Mouse (Mus musculus) right cerebral cortex, postnatal 14 days (tissue): ENCODE results near the gene Cdhr4.
A peak's percentile ranks its signal among the peaks of the same experiment; 100 is the strongest.

Source experiments
- DNase-seq: peaks from one replicate; pipeline ENCODE4 v3.0.0; 2022

Cdhr4 gene

DNA sequence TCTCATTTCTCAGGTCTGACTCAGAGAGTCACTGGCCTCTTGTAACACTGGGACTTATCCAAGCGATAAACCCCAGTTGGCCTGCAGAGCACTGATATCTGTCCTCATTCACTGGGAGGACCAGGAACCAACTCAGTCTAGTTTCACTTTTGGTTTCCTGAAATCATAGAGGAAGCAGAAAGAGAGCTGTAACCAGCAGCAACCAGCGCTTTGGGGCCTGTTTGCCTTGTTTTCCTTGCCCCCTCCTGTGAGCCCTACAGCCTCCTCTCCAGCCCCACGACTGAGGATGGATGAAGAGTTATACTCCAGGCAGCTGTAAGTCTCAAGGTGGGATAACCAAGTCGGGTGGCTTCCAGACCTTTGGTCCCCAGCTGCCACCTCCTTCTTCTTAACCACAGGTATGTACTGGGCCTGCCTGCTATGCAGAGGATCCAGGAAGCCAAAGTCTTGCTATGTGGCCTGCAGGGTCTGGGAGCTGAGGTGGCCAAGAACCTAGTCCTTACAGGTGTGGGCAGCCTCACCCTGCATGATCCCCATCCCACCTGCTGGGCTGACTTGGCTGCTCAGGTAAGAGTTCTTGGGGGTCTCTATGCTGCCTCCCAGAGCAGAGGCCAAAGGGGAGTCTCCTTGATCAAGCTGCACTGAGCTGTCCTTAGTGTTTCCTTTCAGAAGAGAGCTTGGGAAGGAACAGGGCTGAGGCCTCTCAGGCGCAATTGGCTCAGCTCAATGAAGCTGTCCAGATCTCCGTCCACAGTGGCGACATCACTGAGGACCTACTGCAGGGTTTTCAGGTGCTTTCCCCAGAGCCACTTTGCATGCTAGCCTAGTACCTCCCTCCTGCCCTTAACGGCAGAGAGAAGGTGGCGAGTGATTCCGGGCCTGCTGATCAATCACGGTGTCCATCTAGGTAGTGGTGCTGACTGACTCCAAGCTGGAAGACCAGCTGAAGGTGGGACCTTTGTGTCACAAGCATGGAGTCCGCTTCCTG lies 16.6 kb upstream of the Cdhr4 start, which contains the start of gene Uba7:
Gene Uba7, plus strand, starts transcription at position 107 of the 988 bp plus-strand sequence.
- DNase-seq, result no peak

DNA sequence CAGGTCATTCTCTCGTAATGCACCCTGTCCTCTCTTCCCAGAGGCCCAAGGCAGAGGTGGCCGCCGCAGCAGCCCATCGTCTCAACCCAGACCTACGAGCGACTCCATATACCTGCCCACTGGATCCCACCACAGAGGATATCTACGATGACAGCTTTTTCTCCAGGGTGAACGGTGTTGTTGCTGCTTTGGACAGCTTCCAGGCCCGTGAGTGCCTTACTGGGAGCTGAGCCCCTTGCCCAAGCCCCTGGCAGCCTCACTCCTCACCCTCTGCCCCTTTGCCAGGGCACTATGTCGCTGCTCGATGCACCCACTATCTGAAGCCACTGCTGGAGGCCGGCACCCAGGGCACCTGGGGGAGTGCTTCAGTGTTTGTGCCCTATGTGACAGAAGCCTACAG lies 13.5 kb upstream of the Cdhr4 start:
- DNase-seq, result no peak

DNA sequence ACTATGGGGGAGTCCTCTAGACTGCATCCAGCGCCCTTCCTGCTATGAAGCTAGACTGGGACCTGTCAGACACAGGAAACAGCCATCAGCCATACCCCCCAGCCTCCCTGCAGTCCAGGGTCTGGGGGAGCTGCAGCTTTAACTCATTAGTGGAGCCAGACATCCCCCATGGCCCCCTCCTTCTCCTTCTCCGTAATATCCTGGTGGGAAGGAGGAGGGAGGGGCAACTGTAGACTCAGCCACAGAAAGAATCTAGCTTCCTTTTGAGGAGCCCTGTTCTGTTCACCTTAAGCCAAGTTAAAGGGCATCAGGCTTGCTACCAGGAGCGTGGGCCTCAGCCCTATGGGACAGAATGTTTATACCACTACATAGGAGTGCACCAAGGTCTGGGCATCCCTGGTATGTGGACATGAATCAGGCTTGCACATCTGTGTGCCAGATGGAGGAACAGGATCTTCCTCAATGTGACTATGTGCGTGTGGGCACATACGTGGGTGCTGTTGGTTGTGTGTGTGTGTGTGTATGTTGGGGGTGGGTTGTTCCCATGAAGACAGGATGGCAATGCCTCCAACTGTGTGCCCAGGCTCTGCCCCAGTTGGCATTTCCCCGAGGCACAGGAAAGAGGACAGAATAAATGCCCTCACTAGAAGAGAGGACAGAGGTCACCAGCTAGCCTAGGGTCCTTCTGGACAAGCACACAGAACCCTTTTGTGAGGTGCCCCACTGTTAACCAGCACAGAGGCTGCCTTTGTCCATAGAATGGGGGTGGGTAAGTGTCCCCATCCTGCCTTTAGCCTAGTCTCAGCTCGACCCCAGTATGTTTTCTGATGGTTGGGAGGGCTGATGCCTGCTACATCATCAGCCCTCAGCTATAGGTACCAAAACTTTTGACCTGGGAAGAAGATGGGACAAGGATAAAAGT lies 10.4 kb upstream of the Cdhr4 start:
- DNase-seq, result no peak

DNA sequence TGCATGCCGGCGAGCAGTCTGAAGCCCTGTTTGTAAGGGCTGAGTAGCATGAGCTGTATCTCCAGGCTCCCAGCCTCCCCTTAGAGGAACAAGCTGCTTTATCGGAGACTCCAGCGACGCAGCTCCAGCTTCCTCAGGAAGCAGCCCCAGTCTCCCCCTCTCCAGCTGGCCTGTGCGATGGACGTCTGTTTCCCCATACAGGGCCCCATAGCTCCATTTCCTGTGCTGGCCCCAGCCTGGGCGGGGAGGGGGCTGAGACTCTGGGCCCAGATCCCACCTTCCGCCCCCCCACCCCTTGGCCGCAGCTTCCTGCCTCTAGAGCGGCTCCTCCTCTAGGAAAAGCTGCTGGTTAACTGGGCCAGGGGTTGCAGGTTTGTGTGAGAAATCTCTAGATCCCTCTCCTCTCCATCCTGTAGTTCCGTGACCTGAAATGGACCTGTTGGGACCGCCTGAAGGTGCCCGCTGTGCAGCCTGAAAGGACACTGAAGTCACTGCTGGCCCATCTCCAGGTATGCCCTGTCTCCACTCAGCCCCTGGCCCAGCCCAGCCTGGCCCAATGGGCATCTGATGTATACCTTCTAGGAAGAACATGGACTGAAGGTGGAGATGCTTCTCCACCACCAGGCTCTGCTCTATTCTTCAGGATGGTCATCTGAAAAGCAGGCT lies 9.5 kb upstream of the Cdhr4 start, which contains the start of gene Gm20661:
Gene Gm20661, plus strand, starts transcription at position 378 of the 666 bp plus-strand sequence.
- DNase-seq, result peak; percentile 51

DNA sequence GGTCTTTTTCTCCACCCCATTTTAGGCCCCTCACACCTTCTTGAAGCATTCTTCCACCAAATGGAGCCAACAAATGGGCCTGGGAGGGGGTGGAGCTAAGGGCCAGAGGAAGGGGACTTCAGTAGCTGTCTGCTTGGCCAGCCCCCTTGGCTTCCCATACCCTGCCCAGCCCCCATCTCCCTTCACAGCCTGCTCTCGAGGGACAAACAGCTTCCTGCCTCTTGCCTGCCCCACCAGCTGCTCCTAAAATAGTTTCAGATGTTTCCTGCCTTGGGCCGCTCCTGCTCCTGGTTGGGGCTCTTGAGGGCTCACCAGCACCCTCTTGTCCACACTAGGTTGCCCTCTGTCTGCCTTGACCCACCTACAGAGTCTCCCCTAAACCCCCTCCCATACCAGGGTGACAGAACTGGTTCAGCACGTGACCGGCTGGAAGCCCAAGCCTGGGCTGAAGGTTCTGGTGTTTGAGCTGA lies 8.8 kb upstream of the Cdhr4 start:
- peak; percentile 50 for DNase-seq

DNA sequence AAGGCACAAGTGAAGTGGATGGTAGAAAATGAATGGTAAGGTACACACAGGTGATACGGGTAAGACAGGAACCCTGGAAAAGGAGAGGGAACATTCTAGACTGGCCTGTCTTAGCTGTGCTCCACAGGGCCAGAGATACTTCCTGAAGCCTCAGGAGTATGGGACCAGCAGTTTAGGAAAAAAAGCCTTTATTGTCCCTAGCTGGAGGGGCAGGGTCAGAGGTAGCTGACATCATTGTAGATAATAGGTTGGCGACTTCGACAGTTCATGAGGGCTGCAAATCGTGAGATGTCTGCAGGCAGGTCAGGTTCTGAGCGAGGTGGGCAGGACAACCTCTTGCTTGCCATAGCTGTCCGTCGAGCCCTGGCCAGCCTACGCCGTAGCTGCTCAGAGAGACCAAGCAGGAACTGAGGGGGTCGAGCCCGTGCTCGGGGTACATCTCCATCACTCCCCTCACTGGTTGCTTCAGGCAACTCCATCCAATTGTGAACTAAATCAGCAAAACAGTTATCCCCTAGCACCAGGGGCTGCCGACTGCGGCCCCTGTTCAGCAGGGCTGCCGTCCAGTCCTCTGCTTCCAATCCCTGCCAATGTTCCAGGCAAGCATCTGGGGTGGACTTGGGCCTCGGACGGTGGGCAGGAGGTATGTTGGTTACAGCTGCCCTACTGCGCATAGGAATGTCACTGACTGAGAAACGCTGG lies 8.1 kb upstream of the Cdhr4 start:
- no peak for DNase-seq

DNA sequence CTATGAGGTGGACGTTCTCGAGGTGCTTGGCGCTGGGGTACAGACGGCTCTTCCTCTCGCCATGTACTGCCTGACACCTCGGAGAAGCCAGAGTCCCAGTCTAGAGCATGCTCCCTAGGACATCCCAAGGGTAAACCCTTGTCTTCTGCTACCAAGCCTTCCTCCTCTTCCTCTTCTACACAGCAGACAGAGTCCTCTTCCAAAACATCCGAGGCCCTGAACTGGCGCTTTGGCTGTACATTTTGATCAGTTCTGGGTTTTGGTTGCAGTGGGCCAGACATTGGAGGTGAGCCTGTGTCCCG lies 7.6 kb upstream of the Cdhr4 start:
- no peak for DNase-seq

DNA sequence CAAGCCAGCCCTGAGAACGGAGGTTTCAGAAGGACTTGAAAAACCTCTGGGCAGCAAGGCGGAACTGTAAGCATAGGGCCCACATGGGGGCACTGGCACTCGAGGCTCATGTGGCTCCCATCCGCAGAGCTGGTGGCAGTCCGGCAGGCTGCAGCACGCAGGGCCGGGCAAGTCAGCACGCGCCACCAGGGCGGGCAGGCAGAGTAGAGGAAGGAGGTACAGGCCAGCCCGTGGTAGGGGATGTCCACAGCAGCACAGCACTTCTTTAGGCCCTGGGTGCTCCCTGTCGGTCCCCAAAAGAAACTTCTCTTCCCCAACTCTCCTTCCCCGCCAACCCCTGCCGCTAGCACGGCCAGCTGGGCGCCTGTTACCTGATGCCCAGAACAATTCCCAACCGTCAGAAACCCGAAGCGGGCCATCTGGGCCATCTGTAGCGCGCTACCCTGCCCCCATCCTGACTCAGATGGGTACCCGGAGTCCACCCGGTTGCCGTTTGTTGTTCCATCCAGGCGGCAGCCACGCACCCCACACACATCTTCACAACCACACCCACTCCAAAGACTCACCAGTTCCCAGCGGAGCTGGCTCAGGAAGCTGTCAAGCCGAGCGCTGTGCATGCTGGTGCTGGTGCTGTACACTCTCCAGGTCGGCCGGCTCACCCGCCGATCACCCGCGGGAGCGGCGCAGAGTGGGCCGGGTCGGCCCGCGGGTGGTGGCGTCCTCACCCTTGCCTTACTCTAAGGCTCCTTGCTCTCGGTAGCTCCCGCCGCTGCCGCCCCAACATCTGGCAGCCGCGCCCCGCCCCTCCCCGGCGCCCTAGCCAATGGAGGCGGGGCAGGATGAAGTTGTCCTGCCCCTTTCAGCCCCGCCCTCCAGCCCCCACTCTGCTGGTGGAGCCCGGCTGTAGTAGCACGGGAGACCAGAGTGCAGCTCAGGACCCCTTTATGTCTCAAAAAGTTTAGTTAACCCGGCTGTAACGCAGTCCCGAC lies 6.9 kb upstream of the Cdhr4 start, which contains the start of gene Inka1:
Gene Inka1, minus strand, starts transcription at position 749 of the 989 bp plus-strand sequence.
- DNase-seq, result peak; percentile 76

DNA sequence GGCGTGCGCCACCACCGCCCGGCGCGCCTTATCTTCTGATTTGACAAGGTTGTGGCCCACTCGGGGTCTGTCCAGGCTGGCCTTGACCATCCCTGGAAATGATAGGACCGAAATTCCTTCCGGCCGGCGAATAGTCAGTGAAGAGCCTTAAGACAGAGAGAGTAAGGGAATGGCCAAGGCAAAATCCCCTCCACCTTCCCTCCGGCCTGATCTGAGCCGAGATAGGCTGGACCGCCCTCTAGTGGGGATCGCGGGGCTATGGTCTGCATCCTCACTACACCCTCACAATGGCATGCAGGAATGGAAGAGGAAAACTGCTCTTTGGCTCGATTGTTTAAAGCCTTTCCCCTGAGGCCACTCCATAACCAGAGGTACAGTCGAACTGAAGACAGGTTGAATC lies 5.9 kb upstream of the Cdhr4 start:
- DNase-seq, result peak; percentile 72

DNA sequence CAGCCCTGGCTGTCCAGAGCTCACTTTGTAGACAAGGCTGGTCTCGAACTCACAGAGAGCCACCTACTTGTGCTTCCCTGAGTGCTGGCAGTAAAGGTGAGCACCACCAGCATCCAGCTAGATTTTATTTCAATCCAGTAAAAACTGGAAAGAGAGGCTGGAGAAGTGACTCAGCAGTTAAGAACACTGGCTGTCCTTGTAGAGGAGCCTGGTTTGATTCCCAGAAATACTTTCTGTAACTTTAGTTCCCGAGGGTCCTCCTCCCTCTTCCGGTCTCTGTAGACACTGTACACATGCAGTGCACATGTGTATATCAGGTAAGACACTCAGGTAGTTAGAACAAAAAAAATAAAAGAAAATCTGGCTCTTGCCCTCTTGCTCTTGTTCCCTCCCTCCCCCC lies 4.3 kb upstream of the Cdhr4 start:
- no peak for DNase-seq

DNA sequence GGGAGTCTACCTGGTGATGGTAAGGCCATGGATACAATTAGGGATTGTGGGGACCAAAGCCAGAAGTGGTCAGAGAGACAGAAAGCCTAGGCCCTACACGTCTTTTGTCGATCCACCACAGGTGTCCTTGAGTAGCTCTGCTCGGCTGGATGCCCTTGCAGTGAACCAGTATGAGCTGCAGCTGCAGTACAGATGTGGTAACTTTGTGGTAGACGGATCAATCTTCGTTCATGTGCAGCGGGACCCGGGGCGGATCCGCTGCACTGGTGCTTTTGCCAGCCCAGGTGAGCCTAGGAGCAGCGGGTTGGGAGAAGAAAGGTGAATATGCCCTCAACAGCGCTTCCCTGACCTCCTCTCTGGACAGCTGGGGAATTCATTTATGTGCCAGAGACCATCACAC lies 716 bp downstream of the Cdhr4 start:
- DNase-seq, result no peak

DNA sequence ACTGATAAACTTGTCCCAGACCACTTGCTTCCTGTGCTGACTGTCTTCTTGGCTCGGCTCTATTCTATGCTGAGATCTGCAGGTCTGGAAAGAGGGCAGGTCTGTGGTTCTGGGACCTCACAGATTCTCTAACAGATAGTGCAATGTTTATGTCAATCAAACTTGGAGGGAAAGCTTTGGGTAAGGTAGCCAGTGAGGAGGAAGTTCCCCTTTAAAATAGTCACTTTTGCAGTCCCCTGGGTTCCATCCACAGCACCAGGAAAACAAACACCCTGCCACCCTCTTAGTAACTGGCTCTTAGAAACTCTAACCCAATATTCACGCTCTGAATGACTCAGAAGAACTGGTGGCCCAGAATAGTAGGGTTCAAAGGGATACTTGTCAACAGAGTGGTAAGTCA lies 2.2 kb downstream of the Cdhr4 start:
- no peak for DNase-seq

DNA sequence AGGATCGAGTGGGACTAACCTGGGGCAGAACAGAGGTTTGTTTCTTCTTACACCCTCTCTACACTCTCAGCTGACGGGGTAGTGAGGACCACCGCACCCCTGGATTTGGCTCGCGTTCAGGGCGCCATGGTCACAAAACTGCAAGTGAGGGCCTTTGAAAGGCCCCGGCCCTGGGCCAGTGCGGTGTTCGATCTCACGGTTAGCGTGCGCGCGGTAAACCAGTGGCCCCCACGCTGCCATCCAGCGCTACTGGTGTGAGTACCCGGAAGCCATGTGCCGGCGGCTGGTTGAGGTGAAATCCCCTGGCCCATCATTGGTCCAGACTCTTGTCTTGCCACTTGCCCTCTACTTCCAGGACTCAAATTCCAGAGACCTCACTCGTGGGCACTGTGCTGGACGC lies 3.2 kb downstream of the Cdhr4 start:
- no peak for DNase-seq

DNA sequence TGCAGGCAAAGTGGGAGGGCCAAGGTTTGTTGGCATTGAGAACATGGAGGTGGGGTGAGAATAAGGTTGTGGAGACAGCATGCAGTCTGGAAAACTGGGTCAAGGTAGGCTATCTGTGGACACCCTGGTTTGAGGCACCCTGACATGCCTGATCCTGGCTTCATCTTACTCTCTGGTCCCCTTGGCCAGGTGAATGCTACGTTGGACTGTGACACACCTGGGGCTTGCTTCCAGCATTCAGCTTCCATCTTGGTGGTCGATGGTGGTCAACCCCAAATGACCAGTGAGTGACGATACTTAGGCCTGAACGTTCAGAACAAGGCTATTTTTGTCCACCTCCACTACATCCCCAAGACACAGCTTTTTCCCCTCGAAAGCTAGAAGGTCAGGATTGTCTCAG lies 3.8 kb downstream of the Cdhr4 start, which contains the start of gene Gm20662:
Gene Gm20662, plus strand, starts transcription at position 301 of the 400 bp plus-strand sequence.
- DNase-seq, result no peak

DNA sequence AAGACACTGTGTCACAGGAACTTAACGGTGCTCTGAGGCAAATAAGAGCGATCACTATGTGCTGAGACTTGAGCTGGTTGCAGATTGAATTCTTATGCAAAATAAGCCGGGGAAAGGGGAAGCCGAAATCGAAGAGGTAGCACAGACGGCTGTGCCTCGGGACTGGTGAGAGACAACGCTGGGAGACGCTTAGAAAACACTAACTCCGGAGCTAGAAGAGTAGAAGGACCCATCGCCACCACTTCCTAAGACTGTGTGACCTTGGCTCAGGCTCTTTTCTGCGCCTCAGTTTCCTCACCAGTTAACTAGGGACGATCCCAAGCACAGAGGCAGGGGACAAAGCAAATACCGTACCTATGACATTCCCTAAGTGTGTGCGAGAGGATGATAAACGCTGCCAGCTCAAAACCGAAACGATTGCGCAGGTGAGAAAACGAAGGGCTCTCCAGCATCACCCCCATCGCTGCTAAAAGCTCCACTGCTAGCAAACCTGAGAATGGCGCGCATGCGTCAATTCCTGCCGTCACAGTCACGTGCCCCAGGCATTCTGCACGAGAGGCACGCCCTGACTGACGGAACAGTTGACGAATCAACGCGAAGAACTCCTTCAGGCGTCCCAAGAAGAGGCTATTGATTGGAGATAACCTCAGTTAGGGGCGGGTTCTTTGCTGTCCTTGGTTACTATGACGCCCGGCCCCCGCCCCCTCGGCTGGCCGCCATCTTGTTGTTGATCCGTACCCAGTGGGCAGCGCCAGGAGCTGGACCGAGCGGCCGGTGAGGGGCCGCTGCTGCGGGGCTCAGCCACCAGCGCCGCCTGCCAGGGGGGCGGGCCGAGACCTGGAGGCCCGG lies 9.8 kb downstream of the Cdhr4 start, which contains the start of gene Ip6k1:
Gene Ip6k1, plus strand, starts transcription at position 580 of the 849 bp plus-strand sequence.
- DNase-seq, result peak; percentile 100

DNA sequence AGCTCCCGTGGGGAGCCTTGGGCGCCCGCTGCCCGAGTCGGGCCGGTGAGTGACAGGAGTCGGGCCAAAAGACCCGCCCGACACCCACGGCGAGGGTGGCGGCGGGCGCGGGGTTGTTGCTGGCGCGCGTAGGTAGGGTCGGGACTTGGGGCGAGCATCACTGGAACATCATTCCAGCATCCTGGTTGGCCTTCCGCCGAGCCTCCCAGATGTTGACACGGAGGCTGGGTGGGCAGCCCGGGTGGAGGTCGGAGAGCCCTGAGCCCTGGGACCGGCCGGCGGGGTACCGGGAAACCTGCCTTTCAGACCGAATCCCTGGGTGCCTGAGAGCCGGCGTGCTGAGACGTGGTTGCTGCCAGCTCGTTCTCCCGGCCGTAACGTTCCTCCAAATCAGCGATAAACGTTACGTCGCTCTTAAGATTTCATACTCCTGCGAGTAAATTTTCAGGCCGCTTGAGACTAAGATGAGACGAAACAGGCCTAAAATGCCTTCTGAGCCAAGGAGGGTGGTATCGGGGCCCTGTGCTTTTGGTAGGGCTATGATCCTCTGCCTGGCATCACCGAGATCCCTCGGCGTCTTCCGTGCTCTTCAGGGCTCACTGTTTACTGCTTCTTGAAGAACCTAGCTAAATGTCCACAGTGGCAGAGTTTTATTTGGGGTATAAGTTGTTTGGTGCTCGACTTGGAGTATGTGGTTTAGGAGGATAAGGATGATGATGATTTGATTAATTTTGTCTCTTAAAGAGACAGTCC lies 10.7 kb downstream of the Cdhr4 start:
- peak; percentile 48 for DNase-seq

DNA sequence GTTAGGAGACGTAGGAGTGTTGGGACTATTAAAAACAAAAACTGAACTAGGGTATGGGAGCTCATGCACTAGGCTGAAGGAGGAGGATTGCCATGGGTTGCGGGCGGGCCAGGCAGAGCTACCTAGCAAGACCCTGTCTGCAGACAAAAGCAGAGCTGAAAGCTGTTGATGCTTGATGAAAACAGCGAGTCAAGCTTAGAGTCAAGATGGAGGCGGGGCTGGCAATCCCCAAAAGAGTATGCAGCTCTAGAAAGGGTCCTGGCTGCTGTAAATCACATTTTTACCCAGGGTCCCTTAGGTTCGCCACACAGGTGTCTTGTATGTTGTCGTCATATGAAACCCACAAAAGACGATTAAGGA lies 11.2 kb downstream of the Cdhr4 start:
- no peak for DNase-seq

DNA sequence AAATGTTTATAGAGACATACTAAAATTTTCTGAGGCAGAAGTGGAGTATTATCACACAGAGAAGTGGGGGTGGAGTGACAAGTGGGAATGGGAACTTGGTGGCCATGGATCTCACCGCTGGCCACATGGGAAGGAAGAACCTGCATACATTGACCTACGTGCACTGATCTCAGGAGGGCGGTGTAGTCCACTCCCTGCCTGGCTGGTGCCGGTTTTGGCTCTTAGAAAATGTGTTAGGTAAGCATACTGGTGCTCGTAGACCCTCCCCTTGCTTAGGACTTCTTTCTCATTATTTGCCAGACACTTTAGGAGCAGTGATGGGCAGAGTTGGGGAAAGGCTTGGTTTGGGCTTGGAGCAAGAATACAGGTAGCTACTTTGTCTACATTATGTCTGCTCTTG lies 15.7 kb downstream of the Cdhr4 start:
- no peak for DNase-seq

DNA sequence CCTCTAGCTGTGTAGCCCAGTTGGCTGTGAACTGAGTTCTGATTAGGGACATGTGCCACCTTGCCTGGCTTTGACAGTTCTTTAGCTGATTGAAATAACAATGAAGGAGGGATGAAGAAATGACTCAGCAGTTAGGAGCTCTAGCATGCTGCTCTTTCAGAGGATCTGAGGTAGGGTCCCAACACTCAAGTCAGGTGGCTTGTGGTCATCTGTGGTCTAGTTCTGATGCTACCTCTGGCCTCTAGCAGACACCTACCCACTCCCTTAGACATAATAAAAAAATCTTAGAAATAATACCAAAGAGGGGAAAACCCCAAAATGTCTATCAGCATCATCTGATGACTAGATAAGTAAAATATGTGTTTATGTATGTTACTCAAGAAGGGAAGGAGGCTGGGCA lies 18.1 kb downstream of the Cdhr4 start:
- DNase-seq, result no peak
